Mouse (Mus musculus) thymus, postnatal 0 days (tissue): ENCODE results near the gene Rtp2. TPM values are rescaled to one million over a fixed set of nuclear protein-coding genes. Genes with fewer than 3 reads are reported as not detected.
"Not testable (repeated sequence)": the region's sequence is repeated elsewhere in the genome, so short reads cannot be mapped to it uniquely, and the experiment has no call there.

ENCODE experiments used
- DNase-seq: peaks from one replicate; pipeline ENCODE4 v3.0.0-alpha.2; 2015; ENCODE audit warnings: low spot score
- polyA plus RNA-seq: library from polyadenylated mRNA; unstranded; fragments of >200 nt; fragmentation: Nextera tagmentation; extraction: Ambion mirVana; gene quantifications from 2 replicates; pipeline ENCODE4 v1.2.1, GENCODE M21; 2015

The Rtp2 gene
- polyA plus RNA-seq, 1 experiment from 2014 or later = not detected

DNA sequence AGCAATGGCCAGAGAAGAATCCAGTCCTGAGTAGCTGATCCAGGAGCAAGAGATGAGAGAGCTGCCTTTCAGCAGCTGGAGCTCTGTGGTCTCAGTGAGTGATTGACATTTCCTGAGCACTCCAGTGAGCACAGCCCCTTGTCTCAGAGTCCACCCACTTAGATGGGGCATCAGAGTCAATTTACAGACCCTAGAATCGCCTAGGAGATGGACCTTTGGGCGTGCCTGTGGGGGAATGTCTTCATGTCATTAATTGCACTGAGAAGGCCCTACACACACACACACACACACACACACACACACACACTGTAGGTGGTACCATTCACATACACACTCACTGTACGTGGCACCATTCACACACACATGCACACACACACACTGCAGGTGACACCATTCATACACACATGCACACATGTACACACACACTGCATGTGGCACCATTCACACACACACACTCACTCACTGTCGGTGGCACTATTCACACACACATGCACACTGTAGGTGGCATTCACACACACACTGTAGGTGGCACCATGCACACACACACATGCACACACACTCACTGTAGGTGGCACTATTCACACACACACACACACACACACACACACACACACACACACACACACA lies 20.0 kb upstream of the Rtp2 start:
- no peak for DNase-seq

DNA sequence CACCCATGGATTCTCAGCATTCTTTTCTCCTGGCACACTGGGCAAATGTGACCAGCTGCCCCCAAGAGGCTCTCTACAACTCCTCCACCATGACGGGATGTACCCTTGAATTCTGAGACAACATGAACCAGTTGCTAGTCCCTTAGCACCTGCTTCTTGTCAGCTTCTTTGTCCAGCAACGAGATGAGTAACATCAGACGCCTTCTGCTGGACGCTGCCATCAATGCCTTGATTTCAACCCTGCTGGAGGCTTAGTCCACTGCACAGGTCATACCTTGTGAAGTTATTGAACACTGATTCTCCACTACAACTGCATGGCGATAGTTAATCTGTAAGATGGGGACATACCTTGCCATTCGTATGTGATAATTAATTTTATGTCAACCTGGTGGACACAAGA lies 15.5 kb upstream of the Rtp2 start:
- DNase-seq = no peak

DNA sequence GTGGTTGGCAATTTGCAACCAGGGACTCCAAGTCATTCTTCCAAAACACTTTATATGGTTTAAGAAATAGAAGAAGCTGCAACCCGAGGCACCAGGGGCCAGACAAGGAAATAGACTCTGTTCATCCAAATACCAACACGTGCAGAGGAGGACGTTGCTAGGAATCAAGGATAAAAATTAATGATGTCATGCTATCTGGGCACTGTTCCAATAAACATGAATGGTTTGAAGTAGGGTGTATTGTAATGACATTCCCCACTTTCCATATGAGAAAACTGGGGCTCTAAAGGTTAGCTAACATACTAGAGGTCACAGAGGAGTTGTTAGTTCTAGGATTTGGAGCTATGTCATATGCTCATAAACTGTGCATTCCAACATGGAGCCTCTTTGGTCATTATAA lies 12.6 kb upstream of the Rtp2 start:
- no peak for DNase-seq

DNA sequence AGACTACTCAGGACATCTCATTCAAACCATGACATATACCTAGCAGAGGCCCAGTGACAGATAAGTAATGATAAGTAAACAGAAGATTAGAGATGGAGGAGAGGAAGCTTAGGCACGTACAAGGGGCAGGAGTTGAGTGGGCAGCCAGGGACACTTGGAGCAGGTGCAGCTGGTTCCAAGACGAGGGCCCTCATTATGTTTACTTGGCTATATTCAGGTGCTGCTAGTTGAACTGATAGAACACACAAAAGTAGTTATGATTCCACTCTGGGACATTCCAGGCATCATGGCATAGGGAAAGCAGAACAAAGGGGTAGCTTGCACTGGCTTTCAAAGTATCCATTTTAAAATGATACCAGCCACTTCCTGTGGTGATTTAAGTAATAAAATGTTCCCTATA lies 2.2 kb upstream of the Rtp2 start:
- no peak for DNase-seq

DNA sequence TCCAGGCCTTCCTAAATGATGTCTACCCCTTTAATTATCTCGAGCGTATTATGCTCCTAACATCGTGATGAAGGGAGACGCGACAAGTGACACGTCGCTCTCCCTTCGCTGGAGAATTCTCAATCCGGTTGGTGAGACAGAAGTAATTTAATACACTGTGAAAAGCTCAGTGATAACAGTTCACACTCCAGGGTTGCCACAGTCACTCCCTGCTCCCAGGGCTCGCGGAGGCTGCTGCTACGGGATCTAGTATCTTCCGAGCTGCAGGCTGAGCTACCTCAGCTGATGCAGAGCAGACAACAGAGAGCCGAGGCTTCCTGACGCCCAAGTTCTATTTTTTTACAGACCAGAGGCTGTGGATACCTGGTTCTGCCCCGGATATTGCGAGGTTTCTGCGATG lies 919 bp downstream of the Rtp2 start:
- DNase-seq = no peak

DNA sequence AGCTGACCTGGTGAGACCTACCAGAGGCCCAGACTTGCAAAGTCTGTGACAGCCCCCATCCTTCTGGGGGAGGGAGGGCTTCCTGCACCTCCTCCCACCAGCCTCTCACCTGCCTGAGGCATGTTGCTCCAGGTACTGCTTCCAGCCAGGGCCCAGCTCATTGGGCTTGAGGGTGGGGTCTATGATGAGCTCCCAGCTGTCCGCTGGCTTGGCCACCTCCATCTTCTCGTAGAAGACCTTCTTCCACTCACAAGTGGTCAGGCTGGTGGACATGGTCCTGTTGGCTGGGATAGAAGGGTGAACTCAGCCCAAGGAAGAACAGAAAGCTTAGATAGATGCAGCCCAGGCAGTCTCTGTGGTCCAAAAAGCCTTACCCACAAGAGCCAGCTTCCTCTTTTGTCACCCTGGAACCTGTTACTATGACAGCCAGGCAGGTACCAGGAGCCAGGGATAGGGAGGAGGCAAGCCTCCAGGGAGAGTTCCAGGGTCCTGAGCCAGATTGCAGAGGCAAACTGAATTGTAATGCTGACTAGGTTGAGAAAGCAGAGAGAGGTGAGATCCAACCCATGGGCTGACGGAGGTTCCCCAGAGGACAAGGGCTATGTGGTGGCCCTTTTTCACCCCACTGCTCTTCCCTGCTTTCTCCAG lies 1.6 kb downstream of the Rtp2 start:
- DNase-seq = no peak

DNA sequence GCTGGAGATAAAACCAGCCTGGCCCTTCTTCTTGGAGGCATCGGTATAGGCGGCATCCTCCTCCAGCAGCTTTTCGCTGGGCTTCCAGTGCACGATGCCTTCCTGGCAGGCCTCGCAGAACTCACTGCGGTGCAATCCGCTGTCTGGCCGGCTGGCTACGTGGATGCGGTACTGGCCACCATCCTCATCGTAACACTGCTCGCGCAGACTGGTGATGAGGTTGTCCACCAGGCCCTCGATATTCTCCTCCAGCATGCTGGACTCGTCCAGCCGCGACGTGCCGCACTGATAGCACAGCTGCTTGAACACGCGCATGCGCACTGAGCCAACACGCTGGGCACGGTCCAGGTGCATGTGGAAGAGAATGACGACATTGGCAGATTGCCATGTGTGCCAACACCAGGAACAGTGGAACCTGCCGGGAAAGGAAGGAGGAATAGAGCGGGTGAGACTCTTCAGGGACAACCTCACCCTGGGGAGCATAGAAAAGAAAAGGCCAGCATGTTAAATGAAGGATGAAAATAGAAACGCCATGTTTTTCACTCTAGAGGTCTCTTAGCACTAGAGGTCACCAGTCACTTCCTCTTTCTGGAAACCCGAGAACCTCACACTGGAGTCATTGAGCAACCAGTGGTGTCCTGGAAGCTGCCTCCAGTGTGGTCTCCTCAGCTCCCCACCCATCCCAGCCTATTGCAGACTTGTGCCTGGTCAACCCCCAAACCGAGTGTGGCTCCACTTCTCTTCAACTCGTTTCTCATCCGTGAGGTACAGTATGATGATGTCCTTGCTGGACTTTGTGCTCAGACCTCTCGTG lies 4.7 kb downstream of the Rtp2 start:
- DNase-seq = no peak

DNA sequence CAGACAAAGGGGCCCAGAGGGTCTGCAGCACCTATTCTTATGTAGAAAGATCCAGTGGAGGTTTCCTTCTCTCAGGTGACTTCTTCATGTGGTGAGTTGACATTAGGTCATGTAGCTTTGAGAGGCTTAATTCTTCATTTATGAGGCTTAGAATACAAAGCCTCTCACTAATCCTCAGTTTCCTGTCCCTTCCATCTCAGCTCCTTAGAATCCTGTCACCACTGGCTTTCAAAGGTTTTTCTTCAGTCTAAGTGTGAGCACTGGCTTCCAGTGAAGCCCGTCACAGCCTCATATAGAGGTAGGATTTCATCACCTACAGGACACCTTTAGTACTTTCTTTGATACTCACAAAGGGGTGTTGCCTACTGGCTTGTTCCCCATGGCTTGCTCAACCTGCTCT lies 9.3 kb downstream of the Rtp2 start:
- DNase-seq = no peak

DNA sequence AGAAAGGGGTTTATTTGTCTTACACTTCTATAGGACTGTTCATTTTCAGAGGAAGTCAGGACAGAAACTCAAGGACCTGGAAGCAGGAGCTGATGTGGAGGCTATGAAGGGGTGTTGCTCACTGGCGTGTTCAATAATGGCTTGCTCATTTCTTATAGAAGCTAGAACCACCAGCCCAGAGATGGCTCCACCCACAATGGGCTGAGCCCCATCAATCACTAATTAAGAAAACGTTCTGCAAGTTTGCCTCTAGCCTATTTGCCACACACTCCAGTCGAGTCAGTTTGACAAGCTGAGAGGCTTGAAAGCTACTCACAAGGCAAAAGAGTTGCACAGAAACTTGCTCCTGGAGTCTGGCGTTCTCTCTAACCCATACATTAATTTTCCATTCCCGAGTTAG lies 10.5 kb downstream of the Rtp2 start:
- DNase-seq = no peak

DNA sequence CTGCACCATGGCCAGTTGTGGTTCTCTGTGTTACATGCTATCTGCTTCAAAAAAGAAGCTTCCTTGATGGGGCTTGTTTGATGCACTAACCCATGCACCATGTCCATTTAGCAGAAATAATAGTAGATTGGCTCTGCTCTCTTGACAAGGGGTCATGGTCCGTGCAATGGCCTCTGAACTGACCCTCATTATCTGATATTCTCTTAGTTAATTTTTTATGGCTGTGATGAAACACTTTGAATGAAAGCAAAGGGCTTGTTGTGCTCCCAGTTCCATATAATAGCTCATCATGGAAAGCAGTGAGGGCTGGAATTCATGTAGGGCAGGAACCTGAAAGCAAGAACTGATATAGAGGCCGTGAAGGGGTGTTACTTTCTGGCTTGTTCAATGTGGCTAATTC lies 12.8 kb downstream of the Rtp2 start:
- DNase-seq = no peak

DNA sequence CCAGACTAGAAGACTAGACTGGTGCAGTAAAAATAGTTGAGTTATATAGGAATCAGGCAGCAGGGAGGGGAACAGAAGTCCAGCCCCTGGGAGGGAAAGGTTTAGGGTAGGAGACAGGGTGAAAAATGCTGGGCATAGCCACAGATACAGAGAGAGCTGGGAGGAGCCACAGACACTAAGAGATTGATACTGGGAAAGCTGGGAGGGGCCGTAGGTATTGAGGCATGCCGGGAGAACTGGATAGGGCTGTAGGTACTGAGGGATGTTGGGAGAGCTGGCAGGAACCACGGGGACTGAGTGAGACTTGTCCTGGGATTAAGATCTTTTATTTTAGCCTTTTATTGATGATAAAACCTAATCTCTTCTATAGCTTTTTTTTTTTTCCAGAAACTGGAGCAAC lies 18.8 kb downstream of the Rtp2 start:
- DNase-seq = no peak

DNA sequence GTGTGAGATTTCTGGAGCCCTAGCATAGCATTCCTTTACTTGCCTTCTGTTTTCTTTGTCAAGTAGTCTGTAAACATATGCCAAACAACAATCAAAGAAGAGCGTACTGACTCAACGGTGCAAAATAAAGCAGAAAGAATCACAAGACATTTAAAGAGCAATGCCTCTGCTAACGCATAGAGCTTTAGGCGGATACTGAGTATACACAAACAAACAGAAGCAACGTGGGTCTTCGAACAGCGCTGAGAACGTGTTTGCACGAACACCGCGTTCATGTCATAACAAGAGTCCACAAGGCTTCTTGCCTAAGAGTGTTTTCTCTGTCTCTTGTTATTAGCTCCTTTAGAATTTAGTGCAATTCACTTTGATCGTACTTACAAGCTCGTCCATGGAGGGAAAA lies 19.5 kb downstream of the Rtp2 start:
- DNase-seq = no peak

DNA sequence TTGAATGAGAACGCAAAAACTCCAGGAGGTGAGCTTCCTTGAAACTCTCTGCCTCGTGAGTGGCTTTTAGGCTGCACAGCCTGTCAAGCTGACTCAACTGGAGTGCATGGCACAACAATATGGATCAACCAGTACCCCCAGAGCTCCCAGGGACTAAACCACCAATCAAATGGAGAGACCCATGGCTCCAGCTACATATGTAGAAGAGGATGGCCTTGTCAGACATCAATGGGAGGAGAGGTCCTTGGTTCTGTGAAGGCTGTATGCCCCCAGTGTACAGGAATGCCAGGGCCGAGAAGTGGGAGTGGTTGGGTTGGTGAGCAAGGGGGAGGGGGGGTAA lies 23.2 kb downstream of the Rtp2 start:
- not testable (repeated sequence) for DNase-seq

DNA sequence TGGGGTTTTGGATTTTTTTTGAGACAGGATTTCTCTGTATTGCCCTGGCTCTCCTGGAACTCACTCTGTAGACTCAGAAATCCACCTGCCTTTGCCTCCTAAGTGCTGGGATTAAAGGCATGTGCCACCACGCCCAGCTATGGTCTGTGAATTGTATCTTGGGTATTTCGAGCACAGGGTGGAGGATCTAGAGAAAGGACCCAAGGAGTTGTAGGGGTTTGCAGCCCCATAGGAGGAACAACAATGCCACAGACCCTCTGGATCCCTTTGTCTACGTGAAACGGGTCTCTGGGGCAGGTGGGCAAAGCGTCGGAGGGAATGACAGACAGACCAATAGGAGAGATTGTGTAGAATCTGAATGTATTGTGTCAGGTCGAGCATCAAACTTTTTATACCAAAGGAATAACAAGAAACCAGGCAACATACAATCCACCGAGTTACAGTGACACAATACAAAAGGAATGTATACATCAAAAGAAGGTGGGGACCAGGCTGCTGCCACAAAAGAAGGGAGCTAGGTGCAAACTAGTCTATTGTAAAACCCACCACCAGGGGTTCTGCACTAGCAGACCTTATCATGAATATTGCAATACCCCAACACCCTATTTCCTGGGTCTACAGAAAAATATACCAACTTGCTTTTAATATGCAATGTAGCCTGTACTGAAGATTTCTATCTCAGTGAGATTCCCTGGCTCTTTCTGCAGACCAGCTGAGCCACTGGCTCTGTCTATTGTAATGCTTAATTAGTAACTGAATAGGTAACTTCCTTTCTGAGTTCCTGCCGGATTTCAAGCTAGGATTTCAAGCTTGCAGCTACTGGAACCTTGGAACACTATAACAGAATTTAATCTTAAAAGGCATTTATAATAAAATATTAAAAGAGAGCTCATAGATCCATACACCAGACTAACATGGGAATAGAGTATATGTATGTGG lies 23.8 kb downstream of the Rtp2 start:
- not testable (repeated sequence) for DNase-seq

DNA sequence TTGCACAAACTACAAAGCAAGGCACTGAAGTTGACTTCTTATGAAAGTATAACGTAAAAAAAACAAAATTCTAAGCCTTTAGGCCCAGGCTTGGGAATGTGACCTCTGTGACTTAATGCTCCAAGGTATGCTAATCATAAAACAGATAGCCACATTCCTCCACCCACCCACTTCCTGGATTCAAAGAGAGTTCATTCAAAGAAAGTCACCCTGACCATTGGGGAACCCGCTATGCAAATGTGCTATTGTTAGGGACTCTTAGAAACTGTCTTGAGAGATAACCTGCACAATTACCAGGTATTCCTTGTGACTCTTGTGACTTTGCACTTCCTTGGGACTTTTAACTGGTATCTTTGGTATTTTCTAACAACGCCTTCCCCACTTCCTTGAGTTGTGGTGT lies 25.6 kb downstream of the Rtp2 start:
- DNase-seq = not testable (repeated sequence)

DNA sequence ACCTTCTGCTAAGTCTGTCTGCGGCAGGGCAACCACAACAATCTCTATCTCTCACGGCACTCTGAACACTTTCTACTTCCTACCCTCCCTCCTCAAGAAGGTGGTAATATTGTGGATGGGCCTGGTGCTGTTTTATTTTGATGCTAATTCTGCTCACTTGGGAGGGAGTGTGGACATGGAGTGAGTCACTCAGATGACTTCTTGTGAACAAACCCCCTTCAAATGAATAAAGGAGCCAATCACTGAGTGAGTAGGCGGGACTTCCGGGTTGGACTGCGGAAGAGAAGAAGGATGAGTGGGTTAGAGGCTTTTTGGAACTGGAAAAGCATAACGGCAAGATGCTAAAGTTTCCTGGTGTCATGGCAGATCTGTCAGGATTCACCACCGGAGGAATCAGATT lies 30.8 kb downstream of the Rtp2 start:
- DNase-seq = no peak

DNA sequence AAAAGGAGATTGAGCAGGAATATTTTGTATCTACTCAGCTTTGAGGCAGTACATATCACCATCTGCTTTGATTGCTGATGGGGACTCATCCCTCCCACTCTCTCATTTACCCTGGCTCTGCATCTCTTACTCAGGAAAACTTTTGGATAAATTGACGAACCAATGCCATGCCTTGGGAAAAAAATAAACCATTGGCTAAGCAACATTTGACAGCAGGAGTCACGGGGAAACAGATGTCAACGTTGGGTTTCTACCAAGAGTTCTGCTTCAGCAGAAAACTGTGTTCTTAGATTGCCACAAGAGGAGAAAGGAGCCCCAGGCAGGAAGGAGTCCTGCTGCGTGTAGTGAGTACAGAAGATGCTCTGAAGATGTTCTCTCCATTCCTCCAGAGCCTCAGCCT lies 32.1 kb downstream of the Rtp2 start:
- DNase-seq = no peak

DNA sequence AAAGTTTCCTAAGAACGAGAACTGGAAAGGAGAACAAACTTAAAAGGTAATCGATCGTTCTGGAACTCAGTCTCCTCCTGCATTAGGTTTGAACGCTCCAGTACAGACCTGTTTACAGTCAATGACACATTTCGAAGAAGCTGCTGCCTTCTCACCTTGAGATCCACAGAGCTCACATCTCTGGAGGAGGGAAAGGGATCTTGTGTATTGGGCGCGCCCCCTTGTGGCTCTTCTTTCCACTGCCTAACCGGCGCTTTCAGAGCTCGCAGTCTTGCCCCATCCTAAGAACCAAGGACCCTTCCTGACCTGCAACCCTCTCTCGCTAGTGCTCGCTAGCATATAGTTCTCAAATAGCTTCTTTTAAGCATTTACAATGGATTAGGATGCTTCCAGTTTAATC lies 33.4 kb downstream of the Rtp2 start:
- DNase-seq = peak; percentile 80

DNA sequence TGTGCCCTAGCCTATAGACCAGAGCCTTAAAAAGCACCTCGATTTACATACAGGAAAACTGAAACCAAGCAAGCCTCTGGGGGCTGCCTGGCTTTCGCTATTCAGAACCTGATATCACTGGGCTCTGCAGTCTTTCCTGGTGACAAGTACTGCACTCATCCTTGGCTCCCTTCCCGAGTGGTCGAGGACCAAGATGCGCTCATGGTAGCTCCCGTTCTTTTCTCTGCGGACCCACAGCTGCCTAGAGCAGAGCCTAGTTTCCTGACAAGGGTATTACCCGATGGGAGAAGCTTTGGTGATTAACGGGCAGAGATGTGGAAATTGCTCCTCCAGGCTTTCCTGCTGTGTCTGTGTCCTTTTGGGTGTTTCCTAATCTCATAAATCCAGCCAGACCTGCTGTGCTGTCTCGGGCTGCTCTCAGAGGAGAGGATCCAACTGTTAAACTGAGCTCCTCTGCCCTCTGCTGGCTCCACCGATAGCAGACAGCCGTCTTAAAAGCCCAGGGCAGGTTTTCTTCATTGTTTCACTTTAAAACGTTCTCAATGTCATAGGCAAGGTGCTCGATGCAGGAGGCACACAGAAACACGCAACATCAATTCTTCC lies 34.1 kb downstream of the Rtp2 start:
- peak; percentile 65 for DNase-seq

DNA sequence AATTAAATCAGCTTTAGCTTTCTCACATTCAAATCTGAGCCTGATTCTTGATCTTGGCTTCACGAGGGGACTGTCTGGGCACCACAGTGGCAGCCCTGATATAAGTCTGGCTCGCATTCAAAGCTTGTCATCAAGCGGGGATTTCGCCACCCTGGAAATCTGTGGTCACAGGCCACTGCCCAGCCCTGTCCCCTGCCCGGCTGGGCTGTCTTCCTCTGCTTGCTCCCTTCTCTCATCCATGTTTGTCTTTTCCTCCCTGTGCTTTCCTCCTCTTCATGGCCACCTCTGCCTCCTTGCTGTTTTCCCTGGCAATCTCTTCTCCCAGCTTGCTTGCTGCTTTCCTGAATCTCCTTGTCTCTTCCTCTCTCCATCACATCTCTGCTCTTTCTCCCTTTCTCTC lies 34.7 kb downstream of the Rtp2 start:
- DNase-seq = no peak

DNA sequence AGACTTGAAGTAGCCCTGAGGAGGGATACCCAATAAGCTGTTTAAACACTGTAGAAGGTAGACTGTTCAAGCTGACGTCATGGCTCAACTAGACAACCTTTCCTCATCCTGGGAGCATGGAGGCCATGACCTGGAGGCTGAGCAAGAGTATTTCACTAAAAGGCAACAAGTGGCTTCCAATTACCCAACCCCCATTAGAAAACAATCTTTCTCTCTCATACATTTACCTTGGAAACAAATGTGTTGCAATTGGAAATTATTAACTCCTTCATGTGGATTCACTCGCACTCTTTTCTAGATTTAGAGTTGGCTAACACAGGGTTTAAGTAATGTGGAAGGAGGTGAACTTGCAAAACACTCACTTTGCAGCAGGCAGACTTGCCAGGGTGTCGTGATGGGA lies 37.1 kb downstream of the Rtp2 start:
- no peak for DNase-seq
